Mouse (Mus musculus) mouse trophoblast stem cell (cell line): ENCODE data around the gene Ryr1.
"Not testable (repeated sequence)": the region's sequence is repeated elsewhere in the genome, so short reads cannot be mapped to it uniquely, and the experiment has no call there.

ENCODE experiments used
- in situ Hi-C, 2 experiments: fragments of 300-500 bp; cut with MseI, MboI; formaldehyde crosslinking; loops; 2 replicates in 1 of 2; 3 replicates in 1 of 2; pipeline ENCODE4 v1.15.1; 2025

Gene Ryr1

GRCm38 (mm10) chr7:28991616-28992015 lies 133.4 kb downstream of the Ryr1 start:
- in situ Hi-C loops: loop anchor here in 1 of 2 experiments (5.0 kb wide), 1 partner anchor 36 kb away; no protein-coding TSS in a partner anchor

GRCm38 (mm10) chr7:28990766-28991273 lies 134.2 kb downstream of the Ryr1 start:
- in situ Hi-C loops: loop anchor here in 1 of 2 experiments (5.0 kb wide), 1 partner anchor 36 kb away; no protein-coding TSS in a partner anchor

- in situ Hi-C loops: no loop called here
These were observed 139.8 kb downstream of the Ryr1 start for GRCm38 (mm10) chr7:28985207-28985606.

GRCm38 (mm10) chr7:28984452-28984851 lies 140.5 kb downstream of the Ryr1 start:
- in situ Hi-C loops: no loop called here

- in situ Hi-C loops: no loop called here
These were observed 141.1 kb downstream of the Ryr1 start for GRCm38 (mm10) chr7:28983849-28984248.

- in situ Hi-C loops: no loop called here
These were observed 141.8 kb downstream of the Ryr1 start for GRCm38 (mm10) chr7:28983141-28983564.

GRCm38 (mm10) chr7:28982274-28983013 lies 142.5 kb downstream of the Ryr1 start:
- in situ Hi-C loops: no loop called here

- in situ Hi-C loops: no loop called here
These were observed 143.2 kb downstream of the Ryr1 start, which contains the start of the genes Eif3k and Map4k1 for GRCm38 (mm10) chr7:28981651-28982273. TSS of gene Eif3k (minus strand) at chr7:28981864. TSS of gene Map4k1 (plus strand) at chr7:28982050.

- in situ Hi-C loops: no loop called here
These were observed 147.4 kb downstream of the Ryr1 start for GRCm38 (mm10) chr7:28977556-28977955.

- in situ Hi-C loops: no loop called here
These were observed 152.0 kb downstream of the Ryr1 start for GRCm38 (mm10) chr7:28973025-28973424.

- in situ Hi-C loops: no loop called here
These were observed 152.4 kb downstream of the Ryr1 start for GRCm38 (mm10) chr7:28972542-28972985.

- in situ Hi-C loops: no loop called here
These were observed 153.2 kb downstream of the Ryr1 start for GRCm38 (mm10) chr7:28971770-28972269.

GRCm38 (mm10) chr7:28971029-28971428 lies 153.9 kb downstream of the Ryr1 start:
- in situ Hi-C loops: no loop called here

- in situ Hi-C loops: no loop called here
These were observed 155.1 kb downstream of the Ryr1 start for GRCm38 (mm10) chr7:28969672-28970394.

- in situ Hi-C loops: no loop called here
These were observed 155.7 kb downstream of the Ryr1 start for GRCm38 (mm10) chr7:28969271-28969670.

- in situ Hi-C loops: not testable (repeated sequence)
These were observed 156.9 kb downstream of the Ryr1 start for GRCm38 (mm10) chr7:28968120-28968519.

GRCm38 (mm10) chr7:28966751-28967505 lies 158.1 kb downstream of the Ryr1 start:
- in situ Hi-C loops: no loop called here

- in situ Hi-C loops: no loop called here
These were observed 158.8 kb downstream of the Ryr1 start for GRCm38 (mm10) chr7:28966181-28966580.

GRCm38 (mm10) chr7:28965346-28965840 lies 159.6 kb downstream of the Ryr1 start:
- in situ Hi-C loops: no loop called here

GRCm38 (mm10) chr7:28963399-28963923 lies 161.5 kb downstream of the Ryr1 start:
- in situ Hi-C loops: no loop called here
